ENCODE assay signal across 7 mouse cellular contexts in genomic region chr17:5093343-5093742, GRCm38 (mm10).
DNase-seq lines count a peak whose midpoint lies in the region; ATAC-seq lines count a peak whose summit lies in the region.
"Not testable (repeated sequence)": the region's sequence is repeated elsewhere in the genome, so short reads cannot be mapped to it uniquely, and the experiment has no call there.

No protein-coding gene starts in this region.

- DNase-seq in 416B (ENCODE audit: low read depth) (peak; percentile 57), R1 (ENCODE audit: low read depth, low spot score) (peak; percentile 83), liver (peak; percentile 65)
- peak; percentile 51 for DNase-seq in CD4-positive, CD25-positive, alpha-beta regulatory T cell, adult 2 months (ENCODE audit: low read depth, low spot score)
- DNase-seq in c-Kit-positive CD71-positive TER-119-positive erythroid progenitor cells, embryonic 14.5 days (ENCODE audit: low spot score): peak; percentile 47
- peak; percentile 62 for DNase-seq in splenic B cell, adult 2 months (ENCODE audit: low read depth, low spot score)

- H3K27me3 ChIP-seq in splenic B cell, adult 2 months (ENCODE audit: control insufficient read depth, insufficient read depth, low read length, poor library complexity, severe bottlenecking): not testable (repeated sequence)

- peak; percentile 26 for ATAC-seq in megakaryocyte progenitor cell, adult 5-6 weeks (replicated peaks; ENCODE audit: poor library complexity)

- not testable (repeated sequence) for H3K36me3 ChIP-seq in splenic B cell, adult 2 months (ENCODE audit: control insufficient read depth, insufficient read depth, low read length, poor library complexity, severe bottlenecking)

Comparison
In these comparisons a context has a peak if more than half of its experiments do, and no peak if none do; other contexts are left out.
1. Peak in every context shown above with its lines: DNase-seq and ATAC-seq.